Comparison of ENCODE assay signal across 8 mouse cellular contexts in genomic region chr6:142507033-142507784, GRCm38 (mm10). TPM values are rescaled to one million over a fixed set of nuclear protein-coding genes. Genes with fewer than 3 reads are reported as not detected.
DNase-seq lines count a peak whose midpoint lies in the region; ATAC-seq and TF ChIP-seq lines count a peak whose summit lies in the region.

No protein-coding gene starts in this region.

- H3K36me3 ChIP-seq in embryonic facial prominence, embryonic 14.5 days (ENCODE audit: control insufficient read depth, insufficient read depth, low read length) = 0 out of 2 replicates have a peak, but pooled peaks cover 8% of the 10 kb centered on the region
- no peaks in the 10 kb centered on the region for H3K36me3 ChIP-seq in hindbrain, embryonic 11.5 days (ENCODE audit: control insufficient read depth, insufficient read depth, low read length)
- peaks cover 20% of the 10 kb centered on the region for H3K36me3 ChIP-seq in limb, embryonic 12.5 days
- H3K36me3 ChIP-seq in myocyte (ENCODE audit: control insufficient read depth, insufficient read depth) = no peaks in the 10 kb centered on the region

- 0 out of 2 replicates have a peak, but pooled peaks cover 6% of the 10 kb centered on the region for H3K27me3 ChIP-seq in embryonic facial prominence, embryonic 14.5 days (replicated peaks; ENCODE audit: control insufficient read depth, insufficient read depth, low read length)
- peaks cover 4% of the 10 kb centered on the region; the same call in 1 of the 2 replicates for H3K27me3 ChIP-seq in hindbrain, embryonic 11.5 days (ENCODE audit: control insufficient read depth, insufficient read depth, low read length)
- H3K27me3 ChIP-seq in limb, embryonic 12.5 days = peaks cover 8% of the 10 kb centered on the region; the same call in 1 of the 2 replicates
- H3K27me3 ChIP-seq in myocyte (ENCODE audit: control insufficient read depth, insufficient read depth, insufficient read length) = no peaks in the 10 kb centered on the region

- peak overlapping the region; percentile 67 for H3K9ac ChIP-seq in embryonic facial prominence, embryonic 14.5 days (ENCODE audit: low read depth, low read length)
- peak overlapping the region; percentile 59 for H3K9ac ChIP-seq in hindbrain, embryonic 11.5 days (ENCODE audit: low read depth, low read length)
- peak overlapping the region; percentile 79 for H3K9ac ChIP-seq in limb, embryonic 12.5 days (replicated peaks)

- peak; percentile 34 for ATAC-seq in activated CD4-positive, CD25-positive, alpha-beta regulatory T cell, adult 4 months
- ATAC-seq in embryonic facial prominence, embryonic 14.5 days (ENCODE audit: low read depth) = peak; percentile 62
- ATAC-seq in hindbrain, embryonic 11.5 days (ENCODE audit: low FRiP score) = peak; percentile 77
- peak; percentile 72 for ATAC-seq in limb, embryonic 12.5 days (ENCODE audit: insufficient number of reproducible peaks, insufficient read depth, low FRiP score, low TSS enrichment, low read depth)

- peak overlapping the region; percentile 69 for H3K4me2 ChIP-seq in embryonic facial prominence, embryonic 14.5 days (ENCODE audit: low read depth, low read length)
- peak overlapping the region; percentile 57 for H3K4me2 ChIP-seq in hindbrain, embryonic 11.5 days (replicated peaks; ENCODE audit: low read depth, low read length)
- peak overlapping the region; percentile 81 for H3K4me2 ChIP-seq in limb, embryonic 12.5 days
- H3K4me2 ChIP-seq in myocyte (ENCODE audit: low read depth) = peak overlapping the region; percentile 77

- TF ChIP-seq POLR2A in myocyte (IDR thresholded peaks at IDR 0.05; ENCODE audit: insufficient read length, low read depth) = no peak

- H3K4me3 ChIP-seq in embryonic facial prominence, embryonic 14.5 days (ENCODE audit: low read depth, low read length) = peak overlapping the region; percentile 55
- H3K4me3 ChIP-seq in hindbrain, embryonic 11.5 days (ENCODE audit: low read depth, low read length) = peak overlapping the region; percentile 54
- H3K4me3 ChIP-seq in limb, embryonic 12.5 days (replicated peaks) = peak overlapping the region; percentile 67
- peak overlapping the region; percentile 18 for H3K4me3 ChIP-seq in myocyte

- peak; percentile 92 for DNase-seq in heart, adult 11 months
- DNase-seq in heart, adult 8-10 months (ENCODE audit: low spot score) = no peak
- DNase-seq in embryonic facial prominence, embryonic 14.5 days (ENCODE audit: low spot score) = peak; percentile 33
- DNase-seq in hindbrain, embryonic 11.5 days (ENCODE audit: low spot score) = no peak
- DNase-seq in spleen, postnatal 10 days (ENCODE audit: low spot score in 2 of 2) = no peak

- peak overlapping the region; percentile 22 for H3K27ac ChIP-seq in embryonic facial prominence, embryonic 14.5 days (replicated peaks; ENCODE audit: low read depth, low read length)
- H3K27ac ChIP-seq in hindbrain, embryonic 11.5 days (ENCODE audit: low read depth, low read length) = no peak overlapping the region
- H3K27ac ChIP-seq in limb, embryonic 12.5 days = peak overlapping the region; percentile 83

- no peaks in the 10 kb centered on the region for H3K79me2 ChIP-seq in myocyte (ENCODE audit: control insufficient read depth, insufficient read depth)

- under 1% methylated on average over 30 of the region's 30 CpGs for WGBS in embryonic facial prominence, embryonic 14.5 days
- 1% methylated on average over 30 of the region's 30 CpGs for WGBS in hindbrain, embryonic 11.5 days
- WGBS in limb, embryonic 12.5 days = under 1% methylated on average over 30 of the region's 30 CpGs

- no peaks in the 10 kb centered on the region for H3K9me3 ChIP-seq in embryonic facial prominence, embryonic 14.5 days (ENCODE audit: control insufficient read depth, low read length)
- no peaks in the 10 kb centered on the region for H3K9me3 ChIP-seq in hindbrain, embryonic 11.5 days (ENCODE audit: control insufficient read depth, low read length)
- no peaks in the 10 kb centered on the region for H3K9me3 ChIP-seq in limb, embryonic 12.5 days

- H3K4me1 ChIP-seq in embryonic facial prominence, embryonic 14.5 days (ENCODE audit: control insufficient read depth, insufficient read depth, low read length) = peaks cover 8% of the 10 kb centered on the region; the same call in 1 of the 2 replicates
- H3K4me1 ChIP-seq in hindbrain, embryonic 11.5 days (replicated peaks; ENCODE audit: control insufficient read depth, insufficient read depth, low read length) = 0 out of 2 replicates have a peak, but pooled peaks cover 3% of the 10 kb centered on the region
- H3K4me1 ChIP-seq in limb, embryonic 12.5 days (replicated peaks) = peaks cover 46% of the 10 kb centered on the region

- no peak overlapping the region for H3ac ChIP-seq in myocyte (ENCODE audit: control insufficient read depth, insufficient read length)

TF ChIP-seq in myocyte, 11 proteins besides CTCF, POLR2A, EP300 and RAD21:
- TF ChIP-seq E2F4 (IDR thresholded peaks at IDR 0.05; ENCODE audit: insufficient read depth) (no peak), MAX (IDR thresholded peaks at IDR 0.05; ENCODE audit: low read depth) (no peak), MYOD1 (IDR thresholded peaks at IDR 0.05; ENCODE audit: control insufficient read depth in 1 of 3, insufficient read length in 2 of 3, low read depth in 2 of 3) (no peak), CEBPB (IDR thresholded peaks at IDR 0.05; ENCODE audit: insufficient read depth, poor library complexity, severe bottlenecking) (no peak), POLR2AphosphoS2 (IDR thresholded peaks at IDR 0.05; ENCODE audit: insufficient read length, low read depth) (no peak), TCF3 (IDR thresholded peaks at IDR 0.05; ENCODE audit: insufficient read length, low read depth) (no peak), REST (IDR thresholded peaks at IDR 0.05; ENCODE audit: insufficient read depth, insufficient read length) (no peak), MYOG (IDR thresholded peaks at IDR 0.05; ENCODE audit: control insufficient read depth in 1 of 3, insufficient read depth in 1 of 3, insufficient read length in 2 of 3, low read depth in 2 of 3) (no peak), TCF12 (IDR thresholded peaks at IDR 0.05; ENCODE audit: insufficient read depth, poor library complexity, severe bottlenecking) (no peak), SRF (IDR thresholded peaks at IDR 0.05; ENCODE audit: control insufficient read depth, insufficient read length, low read depth) (no peak), USF1 (IDR thresholded peaks at IDR 0.05; ENCODE audit: low read depth) (no peak)

RNA-seq across cellular contexts. Expression of gene Ldhb, which starts 0.5 kb away (rescaled TPM):
- 1,000 to 10,000 TPM; 3,276 to 3,540 (median 3,455) TPM for total RNA-seq in heart, adult 8-10 months (2022)
- 10 to 100 TPM; 67.6 to 85.1 TPM for polyA plus RNA-seq in activated CD4-positive, CD25-positive, alpha-beta regulatory T cell, adult 4 months (2017; shearing (Covaris generic))
- polyA plus RNA-seq in embryonic facial prominence, embryonic 14.5 days (2014; fragmentation: Nextera tagmentation; extraction: Ambion mirVana) = 218 and 247 TPM in 2 replicates
- polyA plus RNA-seq in hindbrain, embryonic 11.5 days (2014; fragmentation: Nextera tagmentation; extraction: Ambion mirVana) = 388 and 406 TPM in 2 replicates
- 480 and 486 TPM in 2 replicates for polyA plus RNA-seq in limb, embryonic 12.5 days (2016; fragmentation: Nextera tagmentation; extraction: Ambion mirVana)
- 52.1 TPM for polyA plus RNA-seq in myocyte (2012; fragmentation: generic; extraction: Trizol)

RNA-seq across cellular contexts. Expression of gene Gys2, which starts 34.3 kb away (rescaled TPM):
- not detected for total RNA-seq in heart, adult 8-10 months (2022)
- polyA plus RNA-seq in activated CD4-positive, CD25-positive, alpha-beta regulatory T cell, adult 4 months (2017; shearing (Covaris generic)) = not detected
- polyA plus RNA-seq in embryonic facial prominence, embryonic 14.5 days (2014; fragmentation: Nextera tagmentation; extraction: Ambion mirVana) = not detected in 2 replicates
- 0.46 TPM in 1 of 2 replicates, not detected in the other for polyA plus RNA-seq in hindbrain, embryonic 11.5 days (2014; fragmentation: Nextera tagmentation; extraction: Ambion mirVana)
- not detected in 2 replicates for polyA plus RNA-seq in limb, embryonic 12.5 days (2016; fragmentation: Nextera tagmentation; extraction: Ambion mirVana)
- not detected for polyA plus RNA-seq in myocyte (2012; fragmentation: generic; extraction: Trizol)

Comparison
In these comparisons a context has a peak if more than half of its experiments do, and no peak if none do; other contexts are left out.
1. DNase-seq: peak in heart, adult 11 months (single experiment) and embryonic facial prominence, embryonic 14.5 days (single experiment); none in heart, adult 8-10 months (single experiment), hindbrain, embryonic 11.5 days (single experiment) and spleen, postnatal 10 days (0 of 2).
2. Peak in every context shown above with its lines, with median percentiles within 50 percentile points of each other: ATAC-seq, H3K4me2 ChIP-seq, H3K4me3 ChIP-seq and H3K9ac ChIP-seq.